Mouse (Mus musculus) left cerebral cortex, postnatal 25 days (tissue): ENCODE data around the gene Man2b1. TPM values are rescaled to one million over a fixed set of nuclear protein-coding genes. Genes with fewer than 3 reads are reported as not detected.
"Not testable (repeated sequence)": the region's sequence is repeated elsewhere in the genome, so short reads cannot be mapped to it uniquely, and the experiment has no call there.

ENCODE experiments used
- DNase-seq, 2 experiments: peaks; one replicate each; pipeline ENCODE4 v3.0.0; 2022; ENCODE audit warnings: low spot score in 2 of 2, mixed read lengths in 1 of 2
- intact Hi-C: fragments of 180-260 bp; cut with DNase I; formaldehyde crosslinking; loops from one replicate; pipeline ENCODE4 v1.15.1; 2025
- microRNA-seq, 2 experiments: library from miRNA; unstranded; fragments of <30 nt; microRNA quantifications; one replicate each; pipeline ENCODE4 v1.2.0; 2022
- total RNA-seq, 2 experiments: library from RNA; stranded (reverse); gene quantifications; 2 replicates each; pipeline ENCODE4 v1.2.3; 2021

Gene Man2b1
- total RNA-seq, 2 experiments from 2014 or later: 38.8 to 39.3 TPM

- DNase-seq: no peak
- intact Hi-C loops: no loop called here
Observed at GRCm38 (mm10) chr8:85113241-85113640, 30.2 kb downstream of the Man2b1 start.

GRCm38 (mm10) chr8:85115501-85115900 is 32.4 kb downstream of the Man2b1 start:
- intact Hi-C loops: no loop called here

GRCm38 (mm10) chr8:85116984-85117383 is 33.9 kb downstream of the Man2b1 start:
- DNase-seq: no peak
- intact Hi-C loops: no loop called here

More at GRCm38 (mm10) chr8:85115501-85115900, 32.4 kb downstream of the Man2b1 start:
- DNase-seq: no peak

- intact Hi-C loops: no loop called here
- DNase-seq: peak; percentile 81 to 92
Observed at GRCm38 (mm10) chr8:85119052-85119981, 36.2 kb downstream of the Man2b1 start.

GRCm38 (mm10) chr8:85120251-85120650 is 37.2 kb downstream of the Man2b1 start:
- DNase-seq, intact Hi-C loops: not testable (repeated sequence)

- intact Hi-C loops: no loop called here
- no peak for DNase-seq
Observed at GRCm38 (mm10) chr8:85122995-85123394, 39.9 kb downstream of the Man2b1 start, which contains the start of gene Zfp791. TSS of gene Zfp791 (minus strand) at chr8:85123095.

- intact Hi-C loops: no loop called here
- no peak for DNase-seq
Observed at GRCm38 (mm10) chr8:85123691-85124090, 40.6 kb downstream of the Man2b1 start.

- intact Hi-C loops: no loop called here
- DNase-seq: no peak
Observed at GRCm38 (mm10) chr8:85132335-85132734, 49.3 kb downstream of the Man2b1 start.

GRCm38 (mm10) chr8:85135690-85136089 is 52.6 kb downstream of the Man2b1 start:
- intact Hi-C loops, DNase-seq: not testable (repeated sequence)

GRCm38 (mm10) chr8:85142516-85142915 is 59.4 kb downstream of the Man2b1 start:
- intact Hi-C loops: loop anchor here (10.0 kb wide), 1 partner anchor 72 kb away; no protein-coding TSS in a partner anchor
- peak in 1 of 2 experiments; percentile 12 for DNase-seq

Small RNAs within 50 kb of the gene (microRNA-seq; reads per million reads assigned to microRNA genes)
- gene Gm23388 (0 reads per million in 2 experiments), gene Mir7070 (5.2 to 7.7 reads per million in 2 experiments)

Other genes with a start within 250 kb of the Man2b1 start
- 10 to 100 TPM; 67.8 to 73.7 TPM for gene Rad23a, start 242.6 kb upstream of the Man2b1 start, total RNA-seq
- gene Calr, start 236.3 kb upstream of the Man2b1 start, total RNA-seq: 100 to 1,000 TPM; 562 to 564 TPM
- 10 to 100 TPM; 42.5 to 46.0 TPM for gene Farsa, start 226.3 kb upstream of the Man2b1 start, total RNA-seq
- 1 to 10 TPM; 6.4 to 6.5 TPM for gene Syce2, start 211.2 kb upstream of the Man2b1 start, total RNA-seq
- gene Gcdh, start 189.3 kb upstream of the Man2b1 start, total RNA-seq: 10 to 100 TPM; 31.3 to 38.3 TPM
- gene Klf1, start 181.3 kb upstream of the Man2b1 start, total RNA-seq: not detected
- 1 to 10 TPM; 3.5 to 4.0 TPM for gene Dnase2a, start 174.7 kb upstream of the Man2b1 start, total RNA-seq
- gene Mast1, start 145.9 kb upstream of the Man2b1 start, total RNA-seq: 10 to 100 TPM; 85.7 to 90.3 TPM
- 1 to 10 TPM in 1 of 2 experiments, under 1 TPM in 1; 0.71 to 1.1 TPM for gene Rtbdn, start 136.3 kb upstream of the Man2b1 start, total RNA-seq
- gene Gm49661, start 113.8 kb upstream of the Man2b1 start, total RNA-seq: 1 to 10 TPM in 1 of 2 experiments, not detected in 1; 3.5 TPM
- 100 to 1,000 TPM; 340 to 356 TPM for gene Prdx2, start 113.7 kb upstream of the Man2b1 start, total RNA-seq
- gene Rnaseh2a, start 113.5 kb upstream of the Man2b1 start, total RNA-seq: 10 to 100 TPM; 40.7 to 42.2 TPM
- gene Junb, start 104.6 kb upstream of the Man2b1 start, total RNA-seq: 10 to 100 TPM; 73.3 to 85.1 TPM
- 1 to 10 TPM; 7.2 to 8.5 TPM for gene Hook2, start 92.7 kb upstream of the Man2b1 start, total RNA-seq
- not detected for gene Best2, start 68.7 kb upstream of the Man2b1 start, total RNA-seq
- 100 to 1,000 TPM; 118 to 122 TPM for gene Asna1, start 58.0 kb upstream of the Man2b1 start, total RNA-seq
- gene Trir, start 56.4 kb upstream of the Man2b1 start, total RNA-seq: 100 to 1,000 TPM; 115 to 129 TPM
- gene Tnpo2, start 46.4 kb upstream of the Man2b1 start, total RNA-seq: 100 to 1,000 TPM; 155 to 175 TPM
- gene Fbxw9, start 23.2 kb upstream of the Man2b1 start, total RNA-seq: 10 to 100 TPM; 23.9 to 24.0 TPM
- 1 to 10 TPM in 1 of 2 experiments, not detected in 1; 1.4 TPM for gene Gm5741, start 15.3 kb upstream of the Man2b1 start, total RNA-seq
- 10 to 100 TPM; 54.3 to 64.3 TPM for gene Dhps, start 11.5 kb upstream of the Man2b1 start, total RNA-seq
- 10 to 100 TPM; 49.8 to 54.5 TPM for gene Wdr83os, start 2.5 kb upstream of the Man2b1 start, total RNA-seq
- gene Wdr83, start 2.0 kb upstream of the Man2b1 start, total RNA-seq: 10 to 100 TPM; 24.2 to 26.3 TPM
- gene Zfp791, start 39.8 kb downstream of the Man2b1 start, total RNA-seq: 1 to 10 TPM; 6.9 to 7.7 TPM
- not detected for gene Cks1brt, start 68.7 kb downstream of the Man2b1 start, total RNA-seq
- gene Olfr371, start 142.7 kb downstream of the Man2b1 start, total RNA-seq: not detected
- 10 to 100 TPM; 27.1 to 31.9 TPM for gene Orc6, start 216.4 kb downstream of the Man2b1 start, total RNA-seq
- gene Vps35, start 216.5 kb downstream of the Man2b1 start, total RNA-seq: 100 to 1,000 TPM; 137 to 143 TPM